Mouse (Mus musculus) embryonic facial prominence, embryonic 15.5 days (tissue): Measurements from ENCODE around the gene Cd9. TPM values are rescaled to one million over a fixed set of nuclear protein-coding genes. Genes with fewer than 3 reads are reported as not detected.

Source experiments
- ATAC-seq: fragments of 200-750 bp; cut with Nextera tagmentation; 2 replicates; pipeline ENCODE4 v1.8.0; 2017; ENCODE audit warnings: low read depth, moderate TSS enrichment; ENCODE audit not compliant: insufficient number of reproducible peaks, low FRiP score, low TSS enrichment
- H3K27ac ChIP-seq: fragments of 300-500 bp; sonication (generic); replicated peaks from 2 replicates; pipeline ENCODE4 v1.5.1; 2015; ENCODE audit warnings: mild to moderate bottlenecking, inconsistent platforms
- H3K27me3 ChIP-seq: fragments of 300-500 bp; sonication (generic); 2 replicates; pipeline ENCODE4 v1.6.1; 2015; ENCODE audit warnings: inconsistent platforms
- H3K36me3 ChIP-seq: fragments of 300-500 bp; sonication (generic); 2 replicates; pipeline ENCODE4 v1.6.1; 2015; ENCODE audit warnings: mild to moderate bottlenecking, inconsistent platforms
- H3K4me1 ChIP-seq: fragments of 300-500 bp; sonication (generic); 2 replicates; pipeline ENCODE4 v1.6.1; 2015; ENCODE audit warnings: inconsistent platforms
- H3K4me2 ChIP-seq: fragments of 300-500 bp; sonication (generic); replicated peaks from 2 replicates; pipeline ENCODE4 v1.6.1; 2015; ENCODE audit warnings: mild to moderate bottlenecking, inconsistent platforms
- H3K4me3 ChIP-seq: fragments of 300-500 bp; sonication (generic); replicated peaks from 2 replicates; pipeline ENCODE4 v1.5.1; 2015; ENCODE audit warnings: mild to moderate bottlenecking, inconsistent platforms
- H3K9ac ChIP-seq: fragments of 300-500 bp; sonication (generic); 2 replicates; pipeline ENCODE4 v1.6.1; 2015; ENCODE audit warnings: inconsistent platforms
- H3K9me3 ChIP-seq: fragments of 300-500 bp; sonication (generic); replicated peaks from 2 replicates; pipeline ENCODE4 v1.6.1; 2016; ENCODE audit warnings: inconsistent platforms
- WGBS: fragments of 180-500 bp; shearing (Covaris S2); methylation state at CpG from one replicate; pipeline ENCODE4 v1.1.7; 2015; 5-methylcytosine and 5-hydroxymethylcytosine counted together
- polyA plus RNA-seq: library from polyadenylated mRNA; unstranded; fragments of >200 nt; fragmentation: Nextera tagmentation; extraction: Ambion mirVana; gene quantifications from 2 replicates; pipeline ENCODE4 v1.2.1, GENCODE M21; 2015

The Cd9 gene
- polyA plus RNA-seq, 1 experiment from 2014 or later, result 366 TPM

DNA sequence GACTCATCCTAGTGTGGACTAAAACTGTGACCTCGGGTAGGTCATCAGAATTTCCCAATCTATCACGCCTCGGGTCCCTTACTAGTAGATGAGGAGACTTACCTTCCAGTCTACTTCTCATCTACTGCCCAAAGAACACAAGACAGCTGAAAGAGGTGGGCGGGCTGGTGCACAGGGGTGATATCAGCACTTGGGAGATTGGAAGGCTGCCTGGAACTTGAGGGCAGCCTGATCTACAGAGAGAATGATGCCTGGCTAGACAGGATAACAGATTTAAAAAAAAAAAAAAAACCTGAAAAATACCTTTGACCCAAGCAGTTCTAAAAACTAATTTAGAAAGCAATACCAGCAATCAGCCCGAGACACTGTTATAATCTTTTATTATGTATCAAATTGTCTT is 34.7 kb downstream of the Cd9 start:
- Histone ChIP-seq H3K4me1 (peaks cover 19% of the 10 kb centered on the region), H3K27me3 (no peaks in the 10 kb centered on the region), H3K4me3 (no peak overlapping the region), H3K36me3 (peaks cover 46% of the 10 kb centered on the region), H3K9ac (no peak overlapping the region), H3K9me3 (no peaks in the 10 kb centered on the region), H3K27ac (no peak overlapping the region), H3K4me2 (no peak overlapping the region)
- no peak for ATAC-seq
- WGBS, result 93% methylated on average over 5 of the region's 5 CpGs

DNA sequence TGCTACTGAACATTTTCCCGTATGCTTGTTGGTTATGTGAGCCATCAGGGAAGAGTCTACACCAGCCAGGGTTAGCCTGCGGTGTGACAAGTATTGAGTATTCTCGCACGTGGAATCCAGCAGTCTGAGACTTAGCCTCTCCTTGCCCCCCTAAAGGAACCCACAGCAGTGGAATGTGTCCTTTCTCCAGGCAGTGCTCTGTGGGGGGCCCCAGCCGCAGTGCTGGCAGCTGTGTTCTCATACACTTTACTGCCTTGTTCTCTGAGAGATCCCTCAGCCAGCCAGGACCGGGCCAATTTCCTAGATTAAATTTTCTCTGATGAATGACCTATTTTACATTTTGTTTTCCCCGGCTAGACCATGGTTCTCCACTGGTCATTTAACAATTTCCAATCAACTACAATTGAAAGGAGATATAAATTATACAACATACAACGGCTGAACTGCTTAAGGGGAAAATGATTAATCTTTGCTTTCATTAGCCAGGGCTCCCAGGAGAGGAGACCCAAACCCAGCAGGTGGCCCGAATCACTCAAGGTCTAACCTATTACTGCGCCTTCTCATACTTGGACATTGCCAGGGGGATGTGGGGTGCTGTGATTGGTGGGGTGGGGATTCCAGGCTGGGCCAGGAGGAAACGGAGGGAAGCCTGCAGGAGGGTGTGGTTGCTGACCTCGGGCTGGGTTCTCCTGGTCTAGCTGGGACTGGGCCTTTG is 38.6 kb downstream of the Cd9 start:
- Histone ChIP-seq H3K4me2 (no peak overlapping the region), H3K9ac (no peak overlapping the region), H3K9me3 (no peaks in the 10 kb centered on the region), H3K27me3 (no peaks in the 10 kb centered on the region), H3K27ac (0 out of 2 replicates have a peak overlapping the region, but pooled peaks have one; percentile 9), H3K4me3 (no peak overlapping the region), H3K36me3 (peaks cover 20% of the 10 kb centered on the region), H3K4me1 (peaks cover 26% of the 10 kb centered on the region)
- WGBS, result 27% methylated on average over 12 of the region's 12 CpGs
- peak; percentile 55; the same call in 1 of the 2 replicates for ATAC-seq

DNA sequence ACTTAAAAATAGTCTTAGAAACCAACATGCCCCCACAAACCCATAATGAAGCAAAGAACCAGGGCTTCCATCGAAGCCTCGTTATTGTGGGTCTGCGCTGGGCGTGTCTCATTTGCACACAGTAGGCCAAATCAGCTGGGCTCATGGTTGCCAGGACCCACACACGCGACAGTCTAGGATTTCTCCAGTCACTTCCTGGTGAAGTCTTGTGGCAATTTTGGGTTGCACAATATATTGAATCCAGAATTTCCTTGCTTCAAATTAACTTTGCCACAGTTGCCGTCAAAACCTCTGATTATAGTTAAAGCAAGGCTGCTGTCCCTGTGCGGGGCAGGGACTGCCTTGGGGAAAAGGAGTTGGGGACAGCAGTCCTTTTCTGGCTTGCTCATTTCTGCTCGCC is 39.9 kb downstream of the Cd9 start:
- Histone ChIP-seq H3K27me3 (no peaks in the 10 kb centered on the region), H3K9me3 (no peaks in the 10 kb centered on the region), H3K4me2 (no peak overlapping the region), H3K27ac (0 out of 2 replicates have a peak overlapping the region, but pooled peaks have one; percentile 40), H3K36me3 (peaks cover 12% of the 10 kb centered on the region), H3K4me3 (no peak overlapping the region), H3K9ac (no peak overlapping the region), H3K4me1 (peaks cover 26% of the 10 kb centered on the region)
- WGBS, result 54% methylated on average over 9 of the region's 9 CpGs
- ATAC-seq, result no peak

DNA sequence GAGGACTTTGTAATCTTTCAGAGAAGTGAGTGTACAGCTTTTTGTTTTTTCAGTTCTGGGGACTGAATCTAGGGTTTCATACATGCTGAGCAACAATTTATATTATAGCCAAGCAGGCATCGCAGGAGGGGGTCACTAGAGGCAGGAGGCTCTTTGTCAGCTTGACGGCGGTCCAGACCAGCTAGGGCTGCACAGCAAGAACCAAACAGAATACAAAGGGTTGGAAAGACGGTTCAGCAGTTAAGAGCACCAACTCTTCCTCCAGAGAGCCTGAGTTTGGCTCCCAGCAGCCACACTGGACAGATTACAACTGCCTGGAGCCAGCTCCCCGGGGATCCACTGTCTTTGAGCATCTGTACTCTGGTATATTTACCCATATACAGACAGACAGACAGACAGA is 40.3 kb downstream of the Cd9 start:
- Histone ChIP-seq H3K9me3 (no peaks in the 10 kb centered on the region), H3K27ac (0 out of 2 replicates have a peak overlapping the region, but pooled peaks have one; percentile 40), H3K4me1 (peaks cover 26% of the 10 kb centered on the region), H3K4me2 (no peak overlapping the region), H3K27me3 (no peaks in the 10 kb centered on the region), H3K36me3 (peaks cover 8% of the 10 kb centered on the region), H3K4me3 (no peak overlapping the region), H3K9ac (no peak overlapping the region)
- WGBS, result 57% methylated on average over 5 of the region's 5 CpGs
- no peak for ATAC-seq

DNA sequence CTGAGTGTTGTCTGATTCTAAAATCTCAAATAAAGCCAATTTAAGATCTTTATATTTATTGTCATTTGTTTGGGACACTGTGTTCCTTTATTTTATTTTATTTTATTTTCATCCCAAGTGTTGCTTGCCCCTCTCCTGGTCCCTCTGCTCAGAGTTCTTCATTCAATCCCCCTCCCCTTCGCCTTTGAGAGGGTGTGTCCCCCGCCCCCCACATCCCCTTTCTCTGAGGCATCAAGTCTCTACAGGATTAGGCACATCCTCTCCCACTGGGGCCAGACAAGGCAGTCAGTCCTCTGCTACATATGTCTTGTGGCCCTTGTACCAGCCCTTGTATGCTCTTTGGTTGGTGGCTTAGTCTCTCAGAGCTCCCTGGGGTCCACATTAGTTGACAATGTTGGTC is 46.9 kb downstream of the Cd9 start:
- no peak overlapping the region for H3K4me2 ChIP-seq
- ATAC-seq, result no peak
- no peaks in the 10 kb centered on the region for H3K9me3 ChIP-seq
- H3K4me1 ChIP-seq, result peaks cover 15% of the 10 kb centered on the region
- no peak overlapping the region for H3K27ac ChIP-seq
- H3K36me3 ChIP-seq, result no peaks in the 10 kb centered on the region
- H3K9ac ChIP-seq, result no peak overlapping the region
- H3K4me3 ChIP-seq, result no peak overlapping the region
- 43% methylated on average over 2 of the region's 2 CpGs for WGBS
- no peaks in the 10 kb centered on the region for H3K27me3 ChIP-seq

DNA sequence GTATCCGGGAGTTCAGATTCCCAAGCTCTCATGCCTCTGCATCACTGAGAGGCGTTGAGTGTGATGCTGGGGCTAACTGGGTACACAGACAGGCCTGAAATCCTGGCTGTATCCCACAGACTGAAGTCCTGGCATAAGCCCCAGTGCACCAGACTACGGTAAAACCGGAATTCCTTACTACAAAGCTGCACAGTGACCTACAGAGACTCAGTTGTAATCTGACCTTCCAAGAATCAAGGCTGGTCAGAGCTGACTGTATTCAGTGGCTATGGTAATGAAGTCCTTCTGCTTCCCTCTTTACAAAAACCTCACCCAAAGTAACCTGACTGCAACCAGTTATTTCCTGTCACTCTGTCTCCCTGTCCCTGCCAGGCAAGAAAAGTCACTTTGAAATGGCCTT is 47.4 kb downstream of the Cd9 start:
- Histone ChIP-seq H3K36me3 (no peaks in the 10 kb centered on the region), H3K4me3 (no peak overlapping the region), H3K27me3 (no peaks in the 10 kb centered on the region), H3K9me3 (no peaks in the 10 kb centered on the region), H3K4me1 (peaks cover 20% of the 10 kb centered on the region), H3K27ac (peak overlapping the region; percentile 40; the same call in 1 of the 2 replicates), H3K9ac (no peak overlapping the region), H3K4me2 (no peak overlapping the region)
- 16% methylated on average over 4 of the region's 4 CpGs for whole genome bisulfite sequencing
- ATAC-seq, result no peak

DNA sequence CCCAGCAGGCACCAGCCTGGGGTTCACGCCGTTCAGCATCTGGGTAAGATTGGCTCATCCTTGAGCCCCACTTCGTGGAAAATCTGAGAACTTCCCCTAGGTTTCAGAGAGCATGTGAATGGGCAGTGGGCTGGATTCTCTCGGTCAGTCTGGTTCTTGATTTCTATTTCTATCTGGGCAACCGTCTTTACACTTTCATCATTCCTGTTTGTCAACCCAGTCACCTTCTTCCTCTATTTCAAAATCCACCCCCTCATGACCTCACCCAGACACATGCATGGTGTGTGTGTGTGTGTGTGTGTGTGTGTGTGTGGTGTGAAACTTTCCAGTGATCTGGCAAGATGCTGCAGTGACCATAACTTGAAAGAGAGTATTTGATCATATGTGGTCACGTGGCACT is 49.2 kb downstream of the Cd9 start:
- H3K36me3 ChIP-seq, result no peaks in the 10 kb centered on the region
- no peak overlapping the region for H3K27ac ChIP-seq
- H3K9me3 ChIP-seq, result no peaks in the 10 kb centered on the region
- WGBS, result 84% methylated on average over 6 of the region's 6 CpGs
- H3K4me2 ChIP-seq, result no peak overlapping the region
- H3K4me1 ChIP-seq, result peaks cover 28% of the 10 kb centered on the region
- no peak overlapping the region for H3K9ac ChIP-seq
- no peak overlapping the region for H3K4me3 ChIP-seq
- ATAC-seq, result no peak
- no peaks in the 10 kb centered on the region for H3K27me3 ChIP-seq

DNA sequence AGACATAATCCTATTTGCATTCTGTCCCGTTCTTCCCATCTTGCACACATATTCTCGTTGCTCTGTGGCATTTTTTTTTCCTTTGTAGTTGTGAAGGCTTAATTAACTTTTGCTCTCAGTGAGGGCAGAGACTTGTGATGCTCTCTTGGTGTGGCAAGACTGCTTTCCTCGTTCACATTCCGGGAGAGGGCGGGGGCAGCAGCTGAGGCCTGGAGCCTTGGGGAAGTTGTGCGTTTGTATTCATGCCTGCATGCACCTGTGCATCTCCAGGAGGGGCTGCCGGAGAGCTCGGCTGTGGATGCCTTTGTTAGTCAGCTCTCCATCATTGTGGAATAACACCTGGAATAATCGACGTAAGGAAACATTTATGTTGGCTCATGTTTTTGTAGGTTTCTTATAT is 52.0 kb downstream of the Cd9 start:
- peak overlapping the region; percentile 69 for H3K27ac ChIP-seq
- no peak overlapping the region for H3K9ac ChIP-seq
- H3K4me2 ChIP-seq, result no peak overlapping the region
- no peaks in the 10 kb centered on the region for H3K36me3 ChIP-seq
- H3K4me1 ChIP-seq, result peaks cover 24% of the 10 kb centered on the region
- no peak for ATAC-seq
- H3K27me3 ChIP-seq, result no peaks in the 10 kb centered on the region
- H3K9me3 ChIP-seq, result no peaks in the 10 kb centered on the region
- WGBS, result 31% methylated on average over 10 of the region's 10 CpGs
- H3K4me3 ChIP-seq, result no peak overlapping the region

DNA sequence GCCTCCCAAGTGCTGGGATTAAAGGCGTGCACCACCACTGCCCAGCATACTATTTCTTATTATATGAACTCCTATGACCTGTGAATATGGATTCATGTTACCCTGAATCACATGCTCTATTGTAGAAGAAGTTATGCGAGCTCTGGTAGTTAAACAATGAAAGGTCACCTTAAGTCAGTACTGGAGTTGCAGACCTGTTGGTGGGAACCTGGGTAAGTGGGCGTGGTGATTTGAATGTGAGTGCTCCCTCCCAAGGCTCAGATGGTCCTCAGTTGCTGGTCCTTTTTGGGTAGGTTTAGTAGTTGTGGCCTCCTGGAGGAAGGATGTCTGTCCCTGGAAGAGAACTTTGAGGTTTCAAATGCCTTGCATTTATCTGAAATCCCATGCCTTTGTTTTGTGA is 57.8 kb downstream of the Cd9 start:
- H3K9ac ChIP-seq, result no peak overlapping the region
- H3K27ac ChIP-seq, result no peak overlapping the region
- no peak for ATAC-seq
- H3K4me3 ChIP-seq, result no peak overlapping the region
- no peaks in the 10 kb centered on the region for H3K27me3 ChIP-seq
- no peaks in the 10 kb centered on the region for H3K9me3 ChIP-seq
- H3K4me2 ChIP-seq, result no peak overlapping the region
- peaks cover 3% of the 10 kb centered on the region for H3K4me1 ChIP-seq
- H3K36me3 ChIP-seq, result no peaks in the 10 kb centered on the region
- WGBS, result 86% methylated on average over 3 of the region's 3 CpGs

DNA sequence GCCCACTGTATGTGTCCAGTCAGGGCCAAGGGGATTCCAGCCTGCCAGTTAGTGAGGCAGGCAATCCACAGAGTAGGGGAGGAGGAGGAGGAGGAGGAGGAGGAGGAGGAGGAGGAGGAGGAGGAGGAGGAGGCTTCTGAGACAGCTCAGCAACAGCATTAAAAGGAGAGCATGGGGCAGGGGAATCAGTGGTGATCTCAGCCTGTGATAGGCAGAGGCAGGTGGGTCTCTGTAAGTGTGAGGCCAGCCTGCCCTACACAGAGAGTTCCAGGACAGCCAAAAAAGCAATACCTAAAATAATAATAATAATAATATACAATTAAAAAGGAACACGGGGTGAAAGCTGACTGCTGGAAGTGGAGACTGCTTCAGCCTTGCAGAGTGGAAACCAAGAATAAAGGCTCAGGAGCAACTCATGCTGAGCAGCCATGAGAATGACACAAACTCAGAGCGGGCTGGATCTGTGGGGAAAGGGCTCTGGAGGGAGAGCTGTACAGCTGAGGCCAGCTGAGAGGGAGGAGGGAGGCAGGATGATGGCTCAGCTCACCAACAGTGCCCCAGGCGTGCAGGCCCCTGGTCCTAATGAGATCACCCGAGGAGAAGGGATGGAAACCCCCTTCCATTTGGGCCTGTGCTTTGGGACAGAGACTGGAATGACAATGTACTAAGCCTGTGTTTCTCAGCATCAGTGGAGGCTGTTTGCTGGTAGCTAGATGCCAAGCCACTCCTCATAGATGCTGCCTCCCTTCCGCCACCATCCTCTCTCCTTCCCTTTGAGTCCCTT is 59.7 kb downstream of the Cd9 start:
- Histone ChIP-seq H3K4me3 (no peak overlapping the region), H3K27me3 (no peaks in the 10 kb centered on the region), H3K9ac (no peak overlapping the region), H3K9me3 (no peaks in the 10 kb centered on the region), H3K4me1 (0 out of 2 replicates have a peak, but pooled peaks cover 7% of the 10 kb centered on the region), H3K4me2 (no peak overlapping the region), H3K36me3 (no peaks in the 10 kb centered on the region), H3K27ac (no peak overlapping the region)
- 54% methylated on average over 5 of the region's 5 CpGs for WGBS
- no peak for ATAC-seq

DNA sequence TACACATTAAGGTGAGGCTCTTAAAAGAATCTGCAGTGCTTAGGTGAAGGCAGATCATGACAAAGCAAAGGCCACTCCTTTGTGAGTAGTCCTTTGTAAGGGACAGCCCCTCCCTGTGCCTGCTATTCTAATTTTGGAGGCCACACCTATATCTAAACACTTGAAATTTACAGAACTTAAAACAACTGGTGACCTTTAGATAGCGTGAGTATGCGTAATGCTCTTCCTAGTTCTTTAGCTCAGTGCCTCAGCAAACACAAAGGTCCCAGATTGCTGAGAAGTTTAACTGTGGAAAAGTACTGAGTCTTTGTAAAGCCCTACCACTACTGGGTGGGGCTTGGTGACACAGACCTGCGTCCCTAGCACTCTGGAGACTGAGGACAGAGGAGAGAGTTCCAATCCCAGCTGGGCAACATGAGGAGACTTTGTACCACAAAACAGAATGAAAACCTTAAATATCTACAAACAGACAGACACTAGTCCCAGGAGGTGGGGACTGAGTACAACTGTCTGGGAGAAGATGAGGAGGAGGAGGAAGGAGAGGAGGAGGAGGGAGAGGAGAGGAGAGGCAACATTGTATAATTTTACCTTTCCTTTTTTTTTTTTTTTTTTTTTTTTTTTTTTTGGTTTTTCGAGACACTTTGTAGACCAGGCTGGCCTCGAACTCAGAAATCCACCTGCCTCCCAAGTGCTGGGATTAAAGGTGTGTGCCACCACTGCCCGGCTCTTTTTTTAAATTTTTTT is 60.7 kb downstream of the Cd9 start:
- Histone ChIP-seq H3K36me3 (no peaks in the 10 kb centered on the region), H3K4me3 (no peak overlapping the region), H3K4me1 (0 out of 2 replicates have a peak, but pooled peaks cover 7% of the 10 kb centered on the region), H3K27me3 (no peaks in the 10 kb centered on the region), H3K9me3 (no peaks in the 10 kb centered on the region), H3K27ac (no peak overlapping the region), H3K4me2 (no peak overlapping the region), H3K9ac (no peak overlapping the region)
- no peak for ATAC-seq
- WGBS, result 78% methylated on average over 6 of the region's 6 CpGs
